Mouse (Mus musculus) mesoderm, embryonic 11.5 days (tissue): ENCODE measurements around the gene Tmem56.

Experiments used
- DNase-seq: peaks from one replicate; pipeline ENCODE4 v3.0.0-alpha.2; 2012; ENCODE audit warnings: low read depth, low spot score

The Tmem56 gene

DNA sequence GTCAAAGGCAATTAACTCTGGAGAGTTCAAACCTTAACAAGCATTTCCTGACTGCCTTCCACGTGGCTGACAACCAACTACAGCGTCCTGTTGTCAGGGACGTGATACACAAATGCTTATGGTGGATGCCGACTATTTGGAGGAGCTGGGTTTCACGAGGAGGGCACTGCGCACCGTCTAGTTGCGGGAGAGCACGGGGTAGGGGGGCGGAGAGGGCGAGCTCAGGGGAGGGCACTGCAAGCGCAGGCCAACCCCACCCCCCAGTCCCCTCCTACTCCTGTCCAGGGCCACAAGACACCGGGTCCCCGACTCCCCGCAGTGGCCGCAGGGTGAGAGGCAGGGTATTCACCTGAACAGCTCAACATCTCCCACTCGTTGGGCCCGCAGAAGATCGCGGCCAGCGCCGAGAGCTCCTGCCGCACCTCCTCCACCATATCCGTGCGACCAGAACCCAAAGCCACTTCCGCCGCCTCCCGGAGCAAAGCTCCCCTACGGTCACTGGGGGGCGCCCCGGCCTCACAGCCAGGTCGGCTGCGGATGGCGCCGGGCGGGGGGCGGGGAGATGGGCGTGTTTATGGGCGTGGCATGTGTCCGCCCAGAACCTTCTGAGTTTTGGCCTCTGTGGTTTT is 111.5 kb downstream of the Tmem56 start, which contains the start of gene Rwdd3:
Rwdd3 (minus strand) TSS at position 453 of the 629 bp plus-strand sequence.
- DNase-seq, result peak; percentile 88

GRCm38 (mm10) chr3:121170631-121171030 is 112.3 kb downstream of the Tmem56 start:
- DNase-seq, result no peak

- DNase-seq, result no peak
Measured at GRCm38 (mm10) chr3:121169092-121169942, 113.6 kb downstream of the Tmem56 start.

GRCm38 (mm10) chr3:121168581-121168980 is 114.3 kb downstream of the Tmem56 start:
- no peak for DNase-seq

GRCm38 (mm10) chr3:121163271-121163819 is 119.6 kb downstream of the Tmem56 start:
- DNase-seq, result peak; percentile 48

DNA sequence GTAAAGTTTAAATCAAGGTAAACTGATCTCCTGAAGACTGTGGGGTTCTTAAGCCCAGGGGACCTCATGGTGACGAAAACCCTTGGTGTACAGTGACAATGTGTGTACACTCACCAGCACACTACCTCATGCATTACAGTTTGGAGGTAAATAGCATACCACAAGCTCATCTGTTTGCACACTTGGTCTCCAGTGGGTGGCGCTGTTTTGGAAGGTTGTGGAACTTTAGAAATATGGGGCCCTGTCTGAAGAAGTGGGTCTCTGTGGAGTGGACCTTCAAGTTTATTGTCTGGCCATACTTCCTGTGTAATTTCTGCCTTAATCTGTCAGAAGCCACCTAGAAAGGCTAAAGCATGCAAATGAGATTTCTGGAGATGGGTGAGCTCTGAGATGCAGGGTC is 121.2 kb downstream of the Tmem56 start:
- DNase-seq, result no peak

- no peak for DNase-seq
Measured at GRCm38 (mm10) chr3:121160424-121160823, 122.5 kb downstream of the Tmem56 start.

DNA sequence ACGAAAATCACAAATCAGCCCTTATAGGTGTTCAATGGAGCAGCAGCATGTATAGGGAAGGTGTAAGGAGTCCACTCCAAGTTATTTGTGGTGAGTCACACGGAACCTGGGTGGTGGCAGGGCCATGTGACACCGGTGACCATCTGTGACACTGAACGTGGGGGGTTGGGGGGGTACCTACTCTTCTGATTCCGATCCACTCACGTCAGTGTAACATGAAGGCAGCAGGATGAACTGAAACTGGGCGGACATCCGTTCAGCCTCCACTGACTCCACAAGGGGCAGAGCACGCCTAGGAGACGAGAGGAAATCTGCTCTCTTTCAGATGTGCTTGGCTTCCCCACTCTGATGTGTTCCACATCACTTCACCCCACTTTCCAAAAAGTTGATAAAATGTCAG is 123.3 kb downstream of the Tmem56 start:
- DNase-seq, result no peak

DNA sequence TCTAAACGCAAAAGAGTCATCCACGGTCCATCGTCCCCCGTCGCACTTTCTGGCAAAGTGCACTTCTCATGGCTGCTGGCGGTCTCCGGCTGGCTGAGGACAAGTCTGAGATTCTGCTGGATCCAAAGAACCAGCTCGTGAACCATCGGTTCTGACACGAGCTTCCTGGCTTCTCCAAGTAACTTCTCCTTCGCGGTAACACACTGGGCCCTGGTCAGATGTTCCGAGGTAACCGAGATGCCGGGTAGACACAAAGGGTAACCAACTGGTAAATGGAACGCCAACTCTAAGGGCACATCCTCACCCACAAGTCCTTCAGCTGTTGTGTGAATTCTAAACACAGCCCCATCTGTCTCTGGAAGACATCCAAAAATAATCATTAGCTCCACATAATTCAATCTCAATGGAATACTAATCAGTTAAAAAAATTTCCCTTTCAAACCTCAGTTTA is 124.0 kb downstream of the Tmem56 start:
- no peak for DNase-seq

- DNase-seq, result no peak
Measured at GRCm38 (mm10) chr3:121157546-121158330, 125.2 kb downstream of the Tmem56 start.

DNA sequence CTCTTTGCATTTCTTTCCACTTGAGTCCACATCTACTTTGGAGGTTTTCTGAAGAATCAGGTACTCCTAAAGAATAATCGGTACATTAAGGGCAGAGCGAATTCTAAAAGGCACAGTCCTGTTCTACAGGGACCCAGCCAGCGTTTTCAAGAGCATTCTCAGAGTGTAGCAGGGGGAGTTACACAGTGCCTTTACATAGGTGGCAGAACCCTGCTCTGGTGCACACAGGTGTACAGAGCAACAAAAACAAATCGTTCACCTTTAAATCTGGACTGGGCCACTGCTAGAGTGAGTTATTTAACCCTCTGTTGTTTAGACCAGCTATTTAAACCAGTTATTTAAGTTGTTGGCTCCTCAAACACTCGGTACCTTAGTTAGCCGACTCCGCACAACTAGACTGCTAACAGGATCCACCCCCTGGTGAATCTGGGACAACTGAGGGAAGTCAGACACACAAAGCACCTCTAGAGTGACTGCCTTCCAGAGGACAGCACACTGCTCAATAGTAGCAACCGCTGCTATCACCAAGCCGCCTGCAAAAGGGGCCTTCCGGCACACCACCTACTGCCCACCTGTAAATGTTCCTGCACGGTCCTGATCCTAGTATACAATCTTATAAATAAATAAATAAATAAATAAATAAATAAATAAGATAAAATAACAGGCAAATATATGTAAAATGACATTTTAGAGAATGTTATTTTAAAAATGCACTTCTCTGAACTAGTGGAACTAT is 126.3 kb downstream of the Tmem56 start:
- DNase-seq, result no peak

DNA sequence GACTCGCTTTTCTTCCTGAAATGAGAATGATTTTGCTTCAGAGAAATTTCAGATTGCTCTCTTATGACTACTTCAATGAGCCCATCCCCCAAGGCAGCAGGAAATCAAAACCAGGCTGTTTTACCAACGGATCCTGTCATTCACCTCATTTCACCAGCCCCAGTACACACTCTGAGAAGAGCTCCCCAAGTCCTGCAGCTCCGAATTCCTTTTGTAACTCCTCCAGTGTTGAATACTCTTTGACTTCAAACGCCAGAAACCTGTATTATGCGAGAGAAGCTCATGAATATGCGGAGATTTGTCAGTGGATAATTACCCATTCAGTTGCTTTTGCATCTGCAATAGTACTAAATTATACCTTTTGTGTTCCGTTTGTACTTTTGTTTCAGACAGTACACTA is 126.9 kb downstream of the Tmem56 start:
- peak; percentile 30 for DNase-seq
